Comparison of ENCODE assay signal across 23 mouse cellular contexts in the genomic region with DNA sequence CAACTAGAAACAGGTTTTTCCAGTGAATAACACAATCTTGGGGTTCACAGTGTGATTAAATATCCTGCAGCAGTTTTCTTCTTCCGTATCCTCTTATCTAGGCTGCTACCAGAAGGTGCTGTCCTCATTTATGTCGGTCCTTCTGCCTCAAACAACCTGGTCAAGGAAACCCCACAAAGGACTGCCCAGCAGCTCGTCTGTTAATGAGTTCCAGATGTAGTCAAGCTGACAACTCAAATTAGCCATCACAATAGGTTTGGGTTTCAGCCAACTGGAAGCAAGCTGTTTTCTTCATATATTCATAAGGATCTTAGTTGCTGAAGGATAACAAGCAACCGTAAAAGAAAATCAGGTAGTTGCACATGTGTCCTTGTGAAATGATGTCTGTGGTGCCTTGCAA.
A peak's percentile ranks its signal among the peaks of the same experiment; 100 is the strongest.
DNase-seq lines count a peak whose midpoint lies in the region; ATAC-seq and TF ChIP-seq lines count a peak whose summit lies in the region.
"Had no signal": no experiment of that assay in that cellular context is flagged by ENCODE, and none has a peak within 500 bp of the region (broad histone marks: within the 10 kb centered on the region; RNA-seq: fewer than 3 reads in every experiment).

No protein-coding gene starts in this region.

- H3K9me3 ChIP-seq in forebrain, embryonic 14.5 days (replicated peaks; ENCODE audit: control insufficient read depth, low read length) = no peaks in the 10 kb centered on the region
- H3K9me3 ChIP-seq in forebrain, embryonic 11.5 days (ENCODE audit: control insufficient read depth, low read length) = no peaks in the 10 kb centered on the region; the same call in 1 of the 2 replicates
- H3K9me3 ChIP-seq in embryonic facial prominence, embryonic 10.5 days = peaks cover 7% of the 10 kb centered on the region; the same call in 1 of the 2 replicates
- no peaks in the 10 kb centered on the region for H3K9me3 ChIP-seq in limb, embryonic 10.5 days (replicated peaks)
- H3K9me3 ChIP-seq in liver, embryonic 11.5 days (ENCODE audit: control insufficient read depth, low read length) = no peaks in the 10 kb centered on the region
- no peaks in the 10 kb centered on the region for H3K9me3 ChIP-seq in heart, embryonic 10.5 days
- H3K9me3 ChIP-seq: forebrain, embryonic 12.5 days had no signal

- DNase-seq in forebrain, embryonic 14.5 days (ENCODE audit: low spot score) = peak; percentile 30
- DNase-seq in forebrain, embryonic 11.5 days (ENCODE audit: low spot score) = no peak
- peak; percentile 45 for DNase-seq in Muller cell, postnatal 12 days (ENCODE audit: inconsistent ontology term)
- peak; percentile 50 for DNase-seq in embryonic facial prominence, embryonic 10.5 days (ENCODE audit: low spot score)
- DNase-seq in limb, embryonic 10.5 days (ENCODE audit: low spot score) = no peak
- no peak for DNase-seq in liver, embryonic 11.5 days (ENCODE audit: low spot score)
- no peak for DNase-seq in left cerebral cortex, adult 2 months (ENCODE audit: extremely low spot score in 1 of 2, low spot score in 2 of 2)
- no peak for DNase-seq in heart, embryonic 10.5 days (ENCODE audit: low spot score)
- DNase-seq: adrenal gland, postnatal 10 days; cerebellum, adult 9-10 months; gastrocnemius, postnatal 10 days; heart, adult 18-20 months; heart, postnatal 14 days; kidney, adult 18-20 months; kidney, postnatal 4 days; liver; lung, postnatal 10 days; thymus, postnatal 14 days had no signal

- TF ChIP-seq CTCF in left cerebral cortex, adult 2 months (IDR thresholded peaks at IDR 0.05) = no peak

- H3K4me3 ChIP-seq in forebrain, embryonic 14.5 days (ENCODE audit: low read depth, low read length) = no peak overlapping the region
- H3K4me3 ChIP-seq in forebrain, embryonic 11.5 days (ENCODE audit: low read depth, low read length) = no peak overlapping the region
- H3K4me3 ChIP-seq in embryonic facial prominence, embryonic 10.5 days = no peak overlapping the region
- H3K4me3 ChIP-seq in limb, embryonic 10.5 days = no peak overlapping the region
- no peak overlapping the region for H3K4me3 ChIP-seq in liver, embryonic 11.5 days (ENCODE audit: low read depth, low read length)
- no peak overlapping the region for H3K4me3 ChIP-seq in left cerebral cortex, adult 2 months
- H3K4me3 ChIP-seq in heart, embryonic 10.5 days = no peak overlapping the region
- H3K4me3 ChIP-seq: forebrain, embryonic 12.5 days; heart, embryonic 13.5 days had no signal

- intact Hi-C loops in left cerebral cortex, adult 2 months (cut with DNase I) = no loop called here

- 28% methylated on average over 4 of the region's 4 CpGs for WGBS in forebrain, embryonic 14.5 days
- 51% methylated on average over 4 of the region's 4 CpGs for WGBS in forebrain, embryonic 11.5 days
- 25% methylated on average over 4 of the region's 4 CpGs for WGBS in embryonic facial prominence, embryonic 10.5 days
- WGBS in limb, embryonic 10.5 days = 29% methylated on average over 4 of the region's 4 CpGs
- WGBS in liver, embryonic 11.5 days = 65% methylated on average over 4 of the region's 4 CpGs
- 59% methylated on average over 4 of the region's 4 CpGs for WGBS in heart, embryonic 10.5 days

- H3K4me1 ChIP-seq in forebrain, embryonic 14.5 days (ENCODE audit: control insufficient read depth, insufficient read depth, low read length) = peaks cover 3% of the 10 kb centered on the region; the same call in 1 of the 2 replicates
- H3K4me1 ChIP-seq in forebrain, embryonic 11.5 days (replicated peaks; ENCODE audit: control insufficient read depth, insufficient read depth, low read length) = no peaks in the 10 kb centered on the region
- peaks cover 26% of the 10 kb centered on the region for H3K4me1 ChIP-seq in embryonic facial prominence, embryonic 10.5 days
- H3K4me1 ChIP-seq in limb, embryonic 10.5 days = peaks cover 11% of the 10 kb centered on the region
- H3K4me1 ChIP-seq in liver, embryonic 11.5 days (replicated peaks; ENCODE audit: control insufficient read depth, insufficient read depth, low read length) = no peaks in the 10 kb centered on the region
- peaks cover 13% of the 10 kb centered on the region for H3K4me1 ChIP-seq in heart, embryonic 10.5 days

- H3K9ac ChIP-seq in forebrain, embryonic 14.5 days (ENCODE audit: low read length) = no peak overlapping the region
- H3K9ac ChIP-seq in forebrain, embryonic 11.5 days (ENCODE audit: low read length) = no peak overlapping the region
- no peak overlapping the region for H3K9ac ChIP-seq in liver, embryonic 11.5 days (ENCODE audit: low read depth, low read length)
- H3K9ac ChIP-seq: forebrain, embryonic 12.5 days; heart, embryonic 13.5 days had no signal

- no peak for ATAC-seq in forebrain, embryonic 14.5 days
- ATAC-seq in forebrain, embryonic 11.5 days (replicated peaks; ENCODE audit: low FRiP score) = no peak
- ATAC-seq in liver, embryonic 11.5 days (replicated peaks; ENCODE audit: low FRiP score) = no peak
- ATAC-seq: inflammation-experienced regulatory T-cells, adult 6 months had no signal

- no peak overlapping the region for H3K4me2 ChIP-seq in forebrain, embryonic 14.5 days (ENCODE audit: low read length)
- H3K4me2 ChIP-seq in forebrain, embryonic 11.5 days (ENCODE audit: low read depth, low read length, severe bottlenecking) = no peak overlapping the region
- no peak overlapping the region for H3K4me2 ChIP-seq in liver, embryonic 11.5 days
- H3K4me2 ChIP-seq: forebrain, embryonic 12.5 days; heart, embryonic 13.5 days; midbrain, embryonic 11.5 days had no signal

- H3K36me3 ChIP-seq in forebrain, embryonic 14.5 days (ENCODE audit: control insufficient read depth, insufficient read depth, low read length) = no peaks in the 10 kb centered on the region
- H3K36me3 ChIP-seq in forebrain, embryonic 11.5 days (ENCODE audit: control insufficient read depth, insufficient read depth, low read length) = no peaks in the 10 kb centered on the region
- H3K36me3 ChIP-seq in embryonic facial prominence, embryonic 10.5 days (replicated peaks) = no peaks in the 10 kb centered on the region
- no peaks in the 10 kb centered on the region for H3K36me3 ChIP-seq in limb, embryonic 10.5 days
- no peaks in the 10 kb centered on the region for H3K36me3 ChIP-seq in liver, embryonic 11.5 days (ENCODE audit: control insufficient read depth, insufficient read depth, low read length)
- H3K36me3 ChIP-seq in heart, embryonic 10.5 days = no peaks in the 10 kb centered on the region
- H3K36me3 ChIP-seq: forebrain, embryonic 12.5 days; heart, embryonic 13.5 days had no signal

- H3K27ac ChIP-seq in forebrain, embryonic 14.5 days (ENCODE audit: low read depth, low read length) = no peak overlapping the region
- H3K27ac ChIP-seq in forebrain, embryonic 11.5 days (ENCODE audit: low read depth, low read length) = no peak overlapping the region
- H3K27ac ChIP-seq in embryonic facial prominence, embryonic 10.5 days (replicated peaks) = peak overlapping the region; percentile 59
- H3K27ac ChIP-seq in limb, embryonic 10.5 days = peak overlapping the region; percentile 70
- H3K27ac ChIP-seq in liver, embryonic 11.5 days (ENCODE audit: low read depth, low read length) = no peak overlapping the region
- no peak overlapping the region for H3K27ac ChIP-seq in left cerebral cortex, adult 2 months
- H3K27ac ChIP-seq in heart, embryonic 10.5 days = no peak overlapping the region
- H3K27ac ChIP-seq: forebrain, embryonic 12.5 days; heart, embryonic 13.5 days; stomach, postnatal 0 days had no signal

- H3K27me3 ChIP-seq in forebrain, embryonic 14.5 days (replicated peaks; ENCODE audit: control insufficient read depth, insufficient read depth, low read length) = no peaks in the 10 kb centered on the region
- H3K27me3 ChIP-seq in forebrain, embryonic 11.5 days (ENCODE audit: control insufficient read depth, insufficient read depth, low read length) = no peaks in the 10 kb centered on the region
- H3K27me3 ChIP-seq in embryonic facial prominence, embryonic 10.5 days (replicated peaks; ENCODE audit: low read depth, poor library complexity, severe bottlenecking) = no peaks in the 10 kb centered on the region
- H3K27me3 ChIP-seq in limb, embryonic 10.5 days (ENCODE audit: low read depth, poor library complexity, severe bottlenecking) = no peaks in the 10 kb centered on the region
- H3K27me3 ChIP-seq in liver, embryonic 11.5 days (replicated peaks; ENCODE audit: control insufficient read depth, insufficient read depth, low read length) = no peaks in the 10 kb centered on the region
- H3K27me3 ChIP-seq in heart, embryonic 10.5 days (ENCODE audit: insufficient read depth, poor library complexity, severe bottlenecking) = no peaks in the 10 kb centered on the region
- H3K27me3 ChIP-seq: forebrain, embryonic 12.5 days; heart, embryonic 13.5 days had no signal

Comparison
In these comparisons a context has a peak if more than half of its experiments do, and no peak if none do; other contexts are left out.
1. DNase-seq: peak in forebrain, embryonic 14.5 days (single experiment), Muller cell, postnatal 12 days (single experiment) and embryonic facial prominence, embryonic 10.5 days (single experiment); none in forebrain, embryonic 11.5 days (single experiment), limb, embryonic 10.5 days (single experiment), liver, embryonic 11.5 days (single experiment), left cerebral cortex, adult 2 months (0 of 2) and heart, embryonic 10.5 days (single experiment).
2. H3K27ac ChIP-seq: peak in embryonic facial prominence, embryonic 10.5 days (single experiment) and limb, embryonic 10.5 days (single experiment); none in forebrain, embryonic 14.5 days (single experiment), forebrain, embryonic 11.5 days (single experiment), liver, embryonic 11.5 days (single experiment), left cerebral cortex, adult 2 months (single experiment) and heart, embryonic 10.5 days (single experiment).